Mouse (Mus musculus): ENCODE measurements at regions not wholly inside any gene's neighbourhood (a gene's known extent, or its start where the extent isn't known, plus 50 kb on each side); places are given as distances from the start of the nearest gene placed in this dataset.

DNA sequence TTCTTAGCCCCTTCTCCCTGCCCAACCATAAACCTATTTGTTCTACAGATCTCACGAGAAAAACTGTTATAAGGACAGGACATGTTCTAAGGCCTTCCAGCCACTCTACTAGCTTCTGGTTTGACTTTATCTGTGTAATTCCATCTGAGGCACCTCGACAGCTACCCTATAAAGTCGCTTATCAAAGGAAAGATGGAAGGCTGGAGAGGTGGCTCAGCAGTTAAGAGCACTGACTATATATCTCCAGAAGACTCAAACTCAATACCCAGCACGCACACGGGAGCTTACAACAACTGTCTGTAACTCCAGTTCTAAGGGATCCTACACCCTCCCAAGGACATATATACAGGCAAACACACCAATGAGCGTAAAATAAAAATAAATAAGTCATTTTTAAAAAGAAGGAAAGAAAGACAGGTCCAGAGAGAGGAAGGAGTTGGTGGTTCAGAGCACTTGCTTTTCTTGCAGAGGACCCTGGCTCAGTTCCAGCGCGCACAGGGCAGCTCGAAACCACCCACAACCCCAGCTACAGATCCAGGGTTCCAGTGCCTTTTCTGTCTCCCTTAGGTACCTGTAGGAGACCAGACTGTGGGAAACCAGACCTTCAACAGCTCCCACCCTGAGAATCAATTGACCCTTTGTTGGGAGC lies 57.8 kb upstream of the Chd2 start:
- no peak overlapping the region for H3K4me2 ChIP-seq (ENCODE audit: low read depth, low read length)
- H3K27ac ChIP-seq (ENCODE audit: low read depth) = no peak overlapping the region
- no peaks in the 10 kb centered on the region for H3K36me3 ChIP-seq (replicated peaks; ENCODE audit: control insufficient read depth, insufficient read depth, low read length)
- no peak for DNase-seq (ENCODE audit: low spot score)
- no peak overlapping the region for H3K4me3 ChIP-seq (ENCODE audit: low read depth, low read length)
- no peaks in the 10 kb centered on the region for H3K27me3 ChIP-seq (ENCODE audit: control insufficient read depth, insufficient read depth, low read length)
- ATAC-seq (ENCODE audit: insufficient read depth, low read depth) = no peak
- 89% methylated on average over 9 of the region's 9 CpGs for WGBS
- H3K9me3 ChIP-seq (replicated peaks; ENCODE audit: control insufficient read depth, low read length) = no peaks in the 10 kb centered on the region
- peaks cover 32% of the 10 kb centered on the region for H3K4me1 ChIP-seq (ENCODE audit: control insufficient read depth, insufficient read depth)
- TF ChIP-seq EP300 (IDR thresholded peaks at IDR 0.05; ENCODE audit: low read depth) (no peak), CTCF (IDR thresholded peaks at IDR 0.05; ENCODE audit: low read depth) (no peak)
- no peak overlapping the region for H3K9ac ChIP-seq (replicated peaks; ENCODE audit: low read depth, low read length)

DNA sequence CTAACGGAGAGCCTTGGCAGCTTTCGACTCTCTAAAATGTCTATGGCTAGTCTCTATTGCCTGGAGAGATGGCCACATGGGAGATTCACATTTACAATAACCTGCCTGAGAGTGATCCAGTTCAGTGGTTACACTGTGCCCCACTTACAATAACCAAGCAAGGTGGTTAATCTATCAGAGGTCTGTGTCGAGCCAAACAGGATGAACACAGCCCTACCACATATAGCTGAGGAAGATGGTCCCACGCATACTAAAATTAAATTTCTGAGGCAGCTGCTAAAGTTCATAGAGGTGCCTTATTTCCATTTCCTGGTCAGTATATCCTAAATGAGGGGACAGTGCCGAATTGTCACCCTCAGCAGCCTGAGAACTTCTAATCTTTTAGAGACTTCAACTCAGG lies 56.3 kb upstream of the Chd2 start:
- H3K9me3 ChIP-seq (replicated peaks; ENCODE audit: control insufficient read depth, low read length) = no peaks in the 10 kb centered on the region
- no peak for ATAC-seq (ENCODE audit: insufficient read depth, low read depth)
- no peaks in the 10 kb centered on the region for H3K36me3 ChIP-seq (replicated peaks; ENCODE audit: control insufficient read depth, insufficient read depth, low read length)
- peak overlapping the region; percentile 97 for H3K27ac ChIP-seq (ENCODE audit: low read depth)
- H3K9ac ChIP-seq (replicated peaks; ENCODE audit: low read depth, low read length) = no peak overlapping the region
- DNase-seq (ENCODE audit: low spot score) = no peak
- H3K4me2 ChIP-seq (ENCODE audit: low read depth, low read length) = no peak overlapping the region
- H3K4me3 ChIP-seq (ENCODE audit: low read depth, low read length) = no peak overlapping the region
- TF ChIP-seq CTCF (IDR thresholded peaks at IDR 0.05; ENCODE audit: low read depth) (no peak), EP300 (IDR thresholded peaks at IDR 0.05; ENCODE audit: low read depth) (no peak)
- H3K27me3 ChIP-seq (ENCODE audit: control insufficient read depth, insufficient read depth, low read length) = no peaks in the 10 kb centered on the region
- peaks cover 33% of the 10 kb centered on the region for H3K4me1 ChIP-seq (ENCODE audit: control insufficient read depth, insufficient read depth)
- WGBS = 64% methylated on average over 5 of the region's 5 CpGs

DNA sequence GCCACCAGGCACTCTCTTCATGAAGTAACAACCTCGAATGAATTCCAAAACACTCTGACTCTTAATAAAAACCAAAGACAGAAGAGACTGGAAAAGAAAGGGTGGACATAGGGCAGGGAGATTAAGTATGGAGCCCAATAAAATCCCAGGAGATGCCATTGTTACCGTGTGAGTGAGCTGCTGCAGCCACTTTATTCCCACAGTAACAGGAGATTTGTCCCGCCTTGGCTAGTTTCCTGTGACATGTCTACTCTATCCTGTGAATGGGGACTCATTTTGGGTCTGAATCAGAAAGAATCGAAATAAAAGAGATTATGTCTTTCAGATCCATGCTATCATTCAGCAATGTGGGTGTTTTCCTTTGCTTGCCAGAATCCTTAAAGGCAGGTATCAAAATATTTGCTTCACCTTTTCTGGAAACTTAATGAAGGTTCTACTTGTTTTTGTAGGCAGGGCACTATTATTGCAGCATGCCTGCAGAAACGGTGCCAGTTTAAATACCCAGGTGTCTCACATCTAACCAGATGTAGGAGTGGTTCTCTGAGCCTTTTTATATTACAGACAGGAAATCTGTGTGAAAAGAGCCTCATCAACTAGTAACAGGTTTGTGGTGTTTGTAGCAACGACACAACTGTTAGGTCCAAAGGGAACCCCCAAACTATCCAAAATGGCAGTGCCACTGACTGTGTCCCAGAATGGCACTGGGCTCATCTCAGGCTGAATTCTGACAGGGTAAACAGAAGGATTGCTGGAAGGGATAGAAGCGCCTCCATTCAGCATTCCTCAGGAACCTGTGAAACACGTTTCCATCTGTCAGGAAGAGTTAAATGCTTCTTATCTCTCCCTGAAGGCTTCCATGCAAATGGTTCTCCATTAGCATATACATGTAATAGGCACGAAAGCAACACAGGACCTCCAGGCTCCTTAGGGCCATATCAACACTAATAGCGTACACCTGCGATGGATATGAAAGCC lies 55.5 kb upstream of the Chd2 start:
- H3K9me3 ChIP-seq (replicated peaks; ENCODE audit: control insufficient read depth, low read length) = no peaks in the 10 kb centered on the region
- WGBS = 56% methylated on average over 11 of the region's 11 CpGs
- H3K27ac ChIP-seq (ENCODE audit: low read depth) = peak overlapping the region; percentile 97
- no peak for ATAC-seq (ENCODE audit: insufficient read depth, low read depth)
- H3K9ac ChIP-seq (replicated peaks; ENCODE audit: low read depth, low read length) = no peak overlapping the region
- H3K36me3 ChIP-seq (replicated peaks; ENCODE audit: control insufficient read depth, insufficient read depth, low read length) = no peaks in the 10 kb centered on the region
- H3K4me2 ChIP-seq (ENCODE audit: low read depth, low read length) = no peak overlapping the region; the same call in 1 of the 2 replicates
- TF ChIP-seq EP300 (IDR thresholded peaks at IDR 0.05; ENCODE audit: low read depth) (no peak), CTCF (IDR thresholded peaks at IDR 0.05; ENCODE audit: low read depth) (no peak)
- H3K27me3 ChIP-seq (ENCODE audit: control insufficient read depth, insufficient read depth, low read length) = no peaks in the 10 kb centered on the region
- peaks cover 29% of the 10 kb centered on the region for H3K4me1 ChIP-seq (ENCODE audit: control insufficient read depth, insufficient read depth)
- H3K4me3 ChIP-seq (ENCODE audit: low read depth, low read length) = no peak overlapping the region
- no peak for DNase-seq (ENCODE audit: low spot score)

DNA sequence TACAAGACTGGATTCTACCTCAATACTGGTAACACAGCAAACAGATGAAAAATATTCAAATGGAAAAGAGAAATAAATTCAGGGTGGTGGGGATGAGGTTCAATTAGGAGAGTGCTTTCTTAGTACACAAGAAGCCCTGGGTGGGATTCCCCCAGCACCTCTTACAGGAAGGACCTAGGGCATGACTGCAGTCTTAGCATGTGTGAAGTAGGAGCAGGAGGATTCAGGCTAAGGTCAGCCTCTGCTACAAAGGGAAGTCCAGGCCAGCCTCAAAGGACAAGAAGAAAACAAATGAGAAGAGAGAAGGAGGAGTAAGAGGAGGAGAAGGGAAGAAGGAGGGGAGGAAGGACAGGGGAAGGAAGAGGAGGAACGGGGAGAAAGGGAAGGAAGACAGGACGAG lies 54.8 kb upstream of the Chd2 start:
- DNase-seq (ENCODE audit: low spot score) (no peak), ATAC-seq (ENCODE audit: insufficient read depth, low read depth) (no peak)
- no peaks in the 10 kb centered on the region for H3K36me3 ChIP-seq (replicated peaks; ENCODE audit: control insufficient read depth, insufficient read depth, low read length)
- WGBS = 33% methylated on average over 2 of the region's 2 CpGs
- TF ChIP-seq CTCF (IDR thresholded peaks at IDR 0.05; ENCODE audit: low read depth) (no peak), EP300 (IDR thresholded peaks at IDR 0.05; ENCODE audit: low read depth) (no peak)
- no peaks in the 10 kb centered on the region for H3K27me3 ChIP-seq (ENCODE audit: control insufficient read depth, insufficient read depth, low read length)
- H3K4me2 ChIP-seq (ENCODE audit: low read depth, low read length) = peak overlapping the region; percentile 68; the same call in 1 of the 2 replicates
- H3K9ac ChIP-seq (replicated peaks; ENCODE audit: low read depth, low read length) = 0 out of 2 replicates have a peak overlapping the region, but pooled peaks have one; percentile 40
- H3K27ac ChIP-seq (ENCODE audit: low read depth) = peak overlapping the region; percentile 97
- H3K4me1 ChIP-seq (ENCODE audit: control insufficient read depth, insufficient read depth) = peaks cover 29% of the 10 kb centered on the region
- H3K9me3 ChIP-seq (replicated peaks; ENCODE audit: control insufficient read depth, low read length) = no peaks in the 10 kb centered on the region
- H3K4me3 ChIP-seq (ENCODE audit: low read depth, low read length) = no peak overlapping the region

DNA sequence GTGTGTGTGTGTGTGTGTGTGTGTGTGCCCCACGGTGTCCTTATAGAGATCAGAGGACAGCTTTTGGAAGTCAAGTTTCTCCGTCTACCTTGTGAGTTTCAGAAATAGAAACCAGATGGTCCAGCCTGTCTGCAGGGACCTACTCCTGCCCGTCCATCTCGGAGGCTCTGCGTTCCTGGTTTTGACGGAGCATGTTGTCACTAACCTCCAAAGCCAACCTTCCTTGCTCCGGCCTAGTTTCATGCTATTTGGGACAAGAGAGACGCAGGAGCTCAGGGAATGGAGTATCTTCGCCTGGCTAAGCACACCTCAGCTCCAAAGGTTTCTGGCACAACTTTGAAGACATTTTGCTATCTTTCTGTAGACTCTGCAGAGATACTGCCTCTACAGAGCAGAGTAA lies 54.2 kb upstream of the Chd2 start:
- 9% methylated on average over 9 of the region's 9 CpGs for WGBS
- H3K27me3 ChIP-seq (ENCODE audit: control insufficient read depth, insufficient read depth, low read length) = no peaks in the 10 kb centered on the region
- peak overlapping the region; percentile 68 for H3K4me2 ChIP-seq (ENCODE audit: low read depth, low read length)
- no peaks in the 10 kb centered on the region for H3K36me3 ChIP-seq (replicated peaks; ENCODE audit: control insufficient read depth, insufficient read depth, low read length)
- peak overlapping the region; percentile 43 for H3K4me3 ChIP-seq (ENCODE audit: low read depth, low read length)
- no peaks in the 10 kb centered on the region for H3K9me3 ChIP-seq (replicated peaks; ENCODE audit: control insufficient read depth, low read length)
- H3K27ac ChIP-seq (ENCODE audit: low read depth) = peak overlapping the region; percentile 97
- H3K9ac ChIP-seq (replicated peaks; ENCODE audit: low read depth, low read length) = peak overlapping the region; percentile 40; the same call in 1 of the 2 replicates
- H3K4me1 ChIP-seq (ENCODE audit: control insufficient read depth, insufficient read depth) = peaks cover 29% of the 10 kb centered on the region
- ATAC-seq (ENCODE audit: insufficient read depth, low read depth) (peak; percentile 31), DNase-seq (ENCODE audit: low spot score) (peak; percentile 67)
- TF ChIP-seq EP300 (IDR thresholded peaks at IDR 0.05; ENCODE audit: low read depth) = no peak
- TF ChIP-seq CTCF (IDR thresholded peaks at IDR 0.05; ENCODE audit: low read depth) = no peak

Data from heart, postnatal 0 days (tissue).